Mouse (Mus musculus): Measurements from ENCODE around the gene Col6a1. TPM values are rescaled to one million over a fixed set of nuclear protein-coding genes. Genes with fewer than 3 reads are reported as not detected.

Col6a1 gene
- polyA plus RNA-seq, 1 experiment from 2014 or later: 38.1 TPM

- no peak overlapping the region for H3K4me3 ChIP-seq (ENCODE audit: low read length)
- H3K4me1 ChIP-seq (ENCODE audit: control insufficient read depth, insufficient read depth, low read length): 0 out of 2 replicates have a peak, but pooled peaks cover 2% of the 10 kb centered on the region
- ATAC-seq (ENCODE audit: low FRiP score, low TSS enrichment): no peak
- H3K27ac ChIP-seq (ENCODE audit: low read depth, low read length): no peak overlapping the region
- no peak overlapping the region for H3K9ac ChIP-seq (ENCODE audit: low read depth, low read length)
- no peak overlapping the region for H3K4me2 ChIP-seq (replicated peaks; ENCODE audit: low read depth, low read length)
- 88% methylated on average over 1 of the region's 1 CpGs for WGBS
- H3K9me3 ChIP-seq (ENCODE audit: control insufficient read depth, low read length): peaks cover 8% of the 10 kb centered on the region; the same call in 1 of the 2 replicates
- no peaks in the 10 kb centered on the region for H3K36me3 ChIP-seq (ENCODE audit: control insufficient read depth, insufficient read depth, low read length)
- H3K27me3 ChIP-seq (ENCODE audit: control insufficient read depth, insufficient read depth, low read length): no peaks in the 10 kb centered on the region
These were observed 58.7 kb downstream of the Col6a1 start for GRCm38 (mm10) chr10:76667197-76667805.

- H3K27me3 ChIP-seq (ENCODE audit: control insufficient read depth, insufficient read depth, low read length): no peaks in the 10 kb centered on the region
- H3K4me3 ChIP-seq (ENCODE audit: low read length): no peak overlapping the region
- H3K9me3 ChIP-seq (ENCODE audit: control insufficient read depth, low read length): peaks cover 8% of the 10 kb centered on the region; the same call in 1 of the 2 replicates
- ATAC-seq (ENCODE audit: low FRiP score, low TSS enrichment): no peak
- no peak overlapping the region for H3K9ac ChIP-seq (ENCODE audit: low read depth, low read length)
- no peak overlapping the region for H3K4me2 ChIP-seq (replicated peaks; ENCODE audit: low read depth, low read length)
- no peak overlapping the region for H3K27ac ChIP-seq (ENCODE audit: low read depth, low read length)
- 0 out of 2 replicates have a peak, but pooled peaks cover 2% of the 10 kb centered on the region for H3K4me1 ChIP-seq (ENCODE audit: control insufficient read depth, insufficient read depth, low read length)
- no peaks in the 10 kb centered on the region for H3K36me3 ChIP-seq (ENCODE audit: control insufficient read depth, insufficient read depth, low read length)
- 90% methylated on average over 11 of the region's 11 CpGs for WGBS
These were observed 60.4 kb downstream of the Col6a1 start for GRCm38 (mm10) chr10:76665551-76665950.

DNA sequence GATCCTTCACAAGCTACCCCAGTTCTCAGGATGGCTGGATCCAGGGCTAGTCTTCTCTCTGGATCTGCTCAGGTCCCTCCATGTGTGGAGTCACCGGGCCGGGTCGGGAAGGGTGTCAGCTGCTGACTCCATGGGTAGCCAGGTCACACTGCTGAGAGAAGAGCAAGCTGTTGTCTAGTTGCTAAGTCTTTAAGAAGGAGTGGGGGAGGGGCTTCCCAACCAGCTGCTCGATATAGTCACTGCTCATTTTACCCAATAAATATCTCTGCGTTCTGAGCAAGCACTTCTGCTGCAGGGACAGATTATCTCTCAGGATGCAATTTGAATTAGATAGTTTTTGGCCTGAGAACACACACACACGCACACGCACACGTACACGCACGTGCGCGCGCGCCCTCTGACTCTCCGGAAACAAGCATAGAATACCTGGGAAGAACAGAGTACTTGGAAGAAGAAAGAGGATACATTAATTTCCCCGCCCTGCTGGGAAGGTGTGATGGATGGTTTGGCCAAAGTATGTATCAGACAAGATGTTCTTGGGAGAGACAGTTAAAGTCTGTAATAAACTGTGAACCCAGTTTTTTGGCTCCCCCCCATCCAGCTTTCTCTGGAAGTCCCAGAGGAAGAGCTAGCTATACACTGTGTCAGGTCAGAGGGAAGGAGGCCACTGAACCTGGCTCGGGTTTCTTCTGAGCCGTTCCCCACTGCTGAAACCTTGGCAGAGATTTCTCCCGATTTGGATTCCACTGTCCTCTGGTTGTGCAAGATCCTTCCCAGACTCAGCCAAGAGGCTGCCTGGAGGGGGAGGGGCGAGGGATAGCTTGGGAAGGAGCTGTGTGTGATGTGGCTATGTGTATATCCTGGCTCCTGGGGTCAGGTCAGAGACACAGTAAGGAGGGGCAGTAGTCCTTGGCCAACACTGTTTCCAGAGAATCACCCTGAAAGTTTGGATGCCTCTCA lies 61.5 kb downstream of the Col6a1 start:
- Histone ChIP-seq H3K4me2 (replicated peaks; ENCODE audit: low read depth, low read length) (no peak overlapping the region), H3K4me3 (ENCODE audit: low read length) (no peak overlapping the region), H3K9ac (ENCODE audit: low read depth, low read length) (no peak overlapping the region), H3K36me3 (ENCODE audit: control insufficient read depth, insufficient read depth, low read length) (no peaks in the 10 kb centered on the region), H3K9me3 (ENCODE audit: control insufficient read depth, low read length) (peaks cover 8% of the 10 kb centered on the region; the same call in 1 of the 2 replicates), H3K27ac (ENCODE audit: low read depth, low read length) (no peak overlapping the region), H3K27me3 (ENCODE audit: control insufficient read depth, insufficient read depth, low read length) (no peaks in the 10 kb centered on the region), H3K4me1 (ENCODE audit: control insufficient read depth, insufficient read depth, low read length) (0 out of 2 replicates have a peak, but pooled peaks cover 2% of the 10 kb centered on the region)
- 0 out of 2 replicates have a peak, but pooled peaks have one; percentile 16 for ATAC-seq (ENCODE audit: low FRiP score, low TSS enrichment)
- WGBS: 68% methylated on average over 20 of the region's 20 CpGs

Other genes starting within 250 kb of the Col6a1 start
- 9.7 and 21.9 TPM in 2 replicates for gene Lss, start 194.6 kb downstream of the Col6a1 start, polyA plus RNA-seq (2014; fragmentation: Nextera tagmentation; extraction: Ambion mirVana)
- not detected in 2 replicates for gene Spatc1l, start 163.9 kb downstream of the Col6a1 start, polyA plus RNA-seq (2014; fragmentation: Nextera tagmentation; extraction: Ambion mirVana)
- gene Ftcd, start 150.5 kb downstream of the Col6a1 start, polyA plus RNA-seq (2014; fragmentation: Nextera tagmentation; extraction: Ambion mirVana): 0.28 and 0.46 TPM in 2 replicates
- gene Col6a2, start 102.5 kb downstream of the Col6a1 start, polyA plus RNA-seq (2014; fragmentation: Nextera tagmentation; extraction: Ambion mirVana): 19.8 and 22.0 TPM in 2 replicates
- 19.7 and 28.4 TPM in 2 replicates for gene Pcbp3, start 235.7 kb upstream of the Col6a1 start, polyA plus RNA-seq (2014; fragmentation: Nextera tagmentation; extraction: Ambion mirVana)

Data from kidney, embryonic 14.5 days (tissue).